Mouse (Mus musculus): ENCODE measurements around the gene Ccdc184.

GRCm38 (mm10) chr15:98161026-98161805 lies 5.7 kb upstream of the Ccdc184 start:
- TF ChIP-seq CTCF (IDR thresholded peaks at IDR 0.05; ENCODE audit: control insufficient read depth, insufficient read depth, low read length) (no peak), POLR2A (IDR thresholded peaks at IDR 0.05; ENCODE audit: borderline replicate concordance, control insufficient read depth, low read depth, low read length) (no peak)
